Mouse (Mus musculus) 3T3-L1 (cell line): Measurements from ENCODE around the gene Srrm3.

ENCODE experiments used
- DNase-seq: peaks from one replicate; pipeline ENCODE4 v3.0.0-alpha.2; 2015; ENCODE audit warnings: low read depth, low spot score

Srrm3 gene

DNA sequence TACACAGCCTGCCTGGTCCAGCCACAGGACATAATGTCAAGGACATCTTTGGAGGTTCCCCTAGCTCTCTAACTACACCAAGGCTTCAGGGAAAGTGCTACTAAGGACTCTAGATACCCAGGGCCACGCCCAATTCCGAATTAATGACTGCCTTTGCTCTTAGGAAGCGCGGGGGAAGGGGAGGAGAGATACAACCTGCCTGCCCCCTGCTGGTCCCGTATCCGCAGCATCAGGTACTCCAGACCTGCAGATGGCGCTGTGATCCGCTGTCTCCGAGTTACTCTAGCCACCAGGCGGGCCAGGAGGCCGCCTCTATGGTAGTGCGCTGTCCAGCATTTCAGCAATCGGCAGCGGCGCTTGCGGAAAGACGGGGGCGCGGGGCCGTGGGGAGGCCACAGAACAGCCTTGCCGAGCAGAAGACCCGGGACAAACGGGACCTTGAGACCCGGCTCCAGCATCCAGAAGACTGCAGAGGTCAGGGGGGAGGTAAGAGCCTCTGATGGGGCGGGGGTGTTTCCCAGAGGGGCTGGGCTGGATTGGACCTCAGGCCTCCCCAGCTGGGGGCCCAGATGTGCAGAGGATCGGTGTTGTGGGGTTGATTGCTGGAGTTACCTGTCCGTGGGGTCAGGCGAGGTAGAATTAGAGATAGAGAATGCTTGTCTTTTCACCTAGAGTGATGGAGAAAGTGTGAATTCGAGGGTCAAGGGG lies at the start of gene Srrm3:
TSS of gene Srrm3 (plus strand) at position 336 of the 708 bp plus-strand sequence.
- peak; percentile 74 for DNase-seq

DNA sequence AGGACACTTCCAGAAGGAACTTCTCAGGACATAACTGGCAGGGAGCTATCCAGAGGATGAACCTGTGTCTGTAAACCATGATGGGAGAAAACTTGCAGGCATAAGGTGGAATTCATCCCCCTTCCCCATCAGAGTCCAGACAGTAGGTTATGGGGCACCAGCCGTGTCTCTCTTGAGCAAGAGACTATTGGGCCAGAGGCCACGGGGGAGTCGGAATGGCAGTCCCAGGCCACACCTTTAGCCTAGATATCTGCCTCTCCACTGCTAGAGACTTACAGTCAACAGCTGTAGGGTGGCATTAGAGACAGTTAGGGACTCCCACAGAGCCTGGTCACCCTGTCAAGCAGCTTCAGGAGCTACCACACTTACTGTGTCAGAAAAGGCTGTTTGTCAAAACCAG lies 44.8 kb upstream of the Srrm3 start:
- DNase-seq = no peak

DNA sequence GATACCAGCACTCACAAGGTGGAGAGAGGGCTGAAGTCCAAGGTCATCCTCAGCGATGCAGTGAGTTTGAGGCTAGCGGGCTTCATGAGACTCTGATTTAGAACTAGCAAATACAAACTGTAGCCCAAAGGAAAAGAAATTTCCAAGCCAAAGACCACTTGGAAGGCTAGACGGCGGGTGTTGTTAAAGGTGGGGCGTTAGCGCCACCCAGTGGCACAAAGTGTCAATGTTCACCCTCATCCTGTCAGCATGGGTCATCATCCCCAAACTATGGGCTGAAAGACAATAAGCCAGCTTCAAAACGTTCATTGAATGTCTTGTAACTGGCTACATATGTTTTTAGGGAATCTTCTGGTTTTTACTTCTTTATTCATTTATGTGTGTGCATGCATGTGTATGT lies 43.2 kb upstream of the Srrm3 start:
- DNase-seq = peak; percentile 87

DNA sequence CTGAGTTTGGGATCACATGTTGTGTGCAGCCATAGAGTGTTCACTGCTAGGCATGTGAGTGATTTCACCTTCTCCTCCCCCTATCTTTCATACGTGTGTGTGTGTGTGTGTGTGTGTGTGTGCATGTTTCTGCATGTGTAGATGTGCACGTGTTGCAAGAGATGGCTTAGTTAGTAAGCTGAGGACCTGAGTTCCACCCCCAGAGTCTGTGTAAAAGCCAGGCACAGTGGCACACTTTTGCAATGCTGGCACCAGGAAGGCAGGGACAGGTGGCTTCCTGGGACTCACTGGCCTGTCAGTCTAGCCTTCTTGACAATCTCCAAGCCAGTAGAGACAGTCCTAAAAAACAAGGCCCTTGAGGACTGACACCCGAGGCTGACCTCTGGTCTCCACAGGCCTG lies 41.7 kb upstream of the Srrm3 start:
- DNase-seq = no peak

DNA sequence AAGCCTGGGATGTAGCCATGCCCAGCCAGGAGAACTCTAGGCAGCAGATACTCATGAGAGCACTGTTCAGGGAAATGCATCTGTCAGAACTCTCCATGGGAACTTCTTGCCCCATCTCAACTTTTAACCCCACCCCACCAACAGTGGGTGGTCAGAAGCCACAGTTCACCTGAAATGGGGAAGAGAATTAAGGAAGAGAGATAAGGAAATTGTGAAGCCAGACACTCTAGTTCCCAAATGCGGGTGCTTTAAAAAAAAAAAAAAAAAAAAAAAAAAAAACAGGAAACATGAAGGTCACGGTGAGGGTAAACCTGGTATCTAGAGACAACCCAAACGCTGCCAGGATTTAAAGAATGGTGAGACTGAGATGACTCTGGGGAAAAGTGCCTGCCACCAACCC lies 34.2 kb upstream of the Srrm3 start:
- DNase-seq = no peak

DNA sequence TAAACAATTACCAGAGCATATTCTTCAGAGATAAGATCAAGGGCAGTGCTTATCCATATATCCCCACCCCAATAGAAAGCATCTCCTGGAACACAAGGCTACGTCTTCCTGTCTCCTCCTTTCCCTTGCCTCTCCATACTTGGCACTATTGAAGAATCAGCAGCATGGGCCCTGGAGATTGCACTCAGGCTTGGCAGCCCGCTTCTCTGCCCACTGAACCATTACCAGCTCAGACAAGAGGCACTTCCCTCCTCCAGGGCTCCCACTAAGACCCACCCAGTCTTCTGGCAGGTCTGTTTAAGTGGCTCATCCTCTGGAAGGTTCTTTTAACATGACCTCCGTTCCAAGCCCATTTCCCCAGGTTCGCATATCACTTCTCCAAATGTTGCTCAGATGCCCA lies 30.1 kb upstream of the Srrm3 start:
- DNase-seq = no peak

DNA sequence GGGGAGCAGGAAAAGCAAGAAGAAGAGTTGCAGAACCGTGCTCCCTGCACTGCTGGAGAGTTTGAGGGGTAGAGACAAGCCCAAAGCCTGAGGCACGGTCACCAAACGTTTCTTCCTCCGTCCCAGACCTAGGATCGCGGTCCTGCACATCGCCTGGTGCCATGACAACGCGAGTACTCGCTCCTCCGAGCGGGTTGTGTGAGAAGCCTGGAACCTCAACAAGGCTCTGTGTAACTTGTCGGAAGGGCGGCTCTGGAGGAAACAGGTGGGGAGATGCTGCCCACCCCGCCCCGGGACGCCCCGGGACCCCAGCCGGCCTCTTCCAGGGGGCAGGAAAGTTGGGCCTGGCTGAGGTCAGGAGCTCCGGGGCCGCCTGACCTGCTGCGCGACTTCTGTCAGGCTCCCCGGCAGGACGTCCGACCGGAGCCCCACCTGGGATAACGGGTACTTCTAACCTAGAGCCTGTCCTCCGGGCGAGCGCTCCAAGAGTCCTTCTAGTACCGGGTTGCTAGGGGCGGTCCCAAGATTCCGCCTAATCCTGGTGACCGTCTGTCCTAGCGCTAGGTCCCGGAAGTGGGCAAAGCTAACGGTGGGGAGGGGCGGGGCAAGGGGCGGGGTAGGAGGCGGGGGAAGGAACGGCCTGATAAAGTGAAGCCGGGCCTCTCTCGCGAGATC lies 28.8 kb upstream of the Srrm3 start, which contains the start of gene Styxl1:
TSS of gene Styxl1 (minus strand) at position 590 of the 675 bp plus-strand sequence.
- DNase-seq = peak; percentile 49

DNA sequence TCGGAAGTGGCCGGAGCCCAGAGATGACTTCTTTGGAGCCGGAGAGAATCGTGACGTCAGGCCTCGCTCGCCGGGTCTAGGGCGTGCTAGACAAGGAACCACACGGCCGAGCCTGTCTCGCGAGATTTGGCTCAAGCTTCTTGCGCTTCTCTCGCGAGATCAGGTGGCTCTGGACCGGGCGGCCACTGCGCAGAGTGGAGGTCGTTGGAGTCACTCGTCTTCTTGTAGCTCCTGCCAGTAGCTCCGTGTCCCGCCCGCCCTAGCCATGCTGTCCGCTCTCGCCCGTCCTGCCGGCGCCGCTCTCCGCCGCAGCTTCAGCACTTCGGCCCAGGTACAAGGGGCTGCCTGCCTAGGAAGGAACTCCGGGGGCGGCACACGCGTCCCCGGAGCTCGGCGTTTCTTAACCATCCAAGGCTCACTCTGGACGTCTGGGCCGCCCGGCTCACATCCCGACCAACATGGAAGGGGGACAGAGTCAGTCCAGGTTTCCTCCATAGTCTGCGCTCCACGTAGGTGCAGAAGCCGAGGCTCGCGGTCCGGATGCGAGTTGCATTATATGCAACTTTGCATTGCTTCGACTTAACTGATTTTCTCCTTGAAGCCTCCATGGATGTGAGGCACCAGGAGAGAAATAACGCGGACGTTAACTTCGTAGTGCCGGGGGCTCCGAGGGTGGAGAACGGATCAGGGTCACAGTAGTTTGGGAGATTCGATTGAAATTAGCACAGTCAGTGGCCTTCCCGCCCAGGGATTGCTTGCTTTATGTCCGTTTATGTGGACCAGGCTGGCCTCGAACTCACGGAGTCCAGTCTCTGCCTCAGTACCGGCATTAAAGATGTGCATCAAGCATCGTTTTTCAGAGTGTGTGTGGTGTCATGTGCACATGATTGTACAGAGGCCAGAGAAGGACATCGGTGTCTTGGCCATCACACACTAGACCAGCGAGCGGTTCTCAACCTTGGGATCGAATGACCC lies 27.9 kb upstream of the Srrm3 start, which contains the start of gene Mdh2:
TSS of gene Mdh2 (plus strand) at position 10 of the 975 bp plus-strand sequence.
- peak; percentile 100 for DNase-seq

DNA sequence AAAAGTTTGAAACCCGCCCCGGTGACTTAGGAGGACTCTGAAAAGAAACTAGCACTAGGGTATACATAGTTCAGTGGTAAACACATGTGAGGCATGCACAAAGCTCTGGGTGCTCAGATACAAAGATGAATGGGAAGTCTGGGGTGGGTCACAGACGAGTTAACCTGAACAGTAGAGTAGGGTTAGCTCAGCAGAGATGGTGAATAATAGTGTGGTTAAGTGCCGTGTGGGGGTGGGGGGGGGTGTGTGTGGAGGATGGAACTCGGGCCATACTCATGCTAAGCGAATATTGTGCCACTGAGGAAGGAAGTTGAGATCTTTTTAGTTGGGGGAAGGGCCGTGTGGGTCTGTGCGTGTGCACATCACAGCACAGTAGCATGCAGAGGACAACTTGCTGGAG lies 26.4 kb upstream of the Srrm3 start:
- DNase-seq = peak; percentile 5

DNA sequence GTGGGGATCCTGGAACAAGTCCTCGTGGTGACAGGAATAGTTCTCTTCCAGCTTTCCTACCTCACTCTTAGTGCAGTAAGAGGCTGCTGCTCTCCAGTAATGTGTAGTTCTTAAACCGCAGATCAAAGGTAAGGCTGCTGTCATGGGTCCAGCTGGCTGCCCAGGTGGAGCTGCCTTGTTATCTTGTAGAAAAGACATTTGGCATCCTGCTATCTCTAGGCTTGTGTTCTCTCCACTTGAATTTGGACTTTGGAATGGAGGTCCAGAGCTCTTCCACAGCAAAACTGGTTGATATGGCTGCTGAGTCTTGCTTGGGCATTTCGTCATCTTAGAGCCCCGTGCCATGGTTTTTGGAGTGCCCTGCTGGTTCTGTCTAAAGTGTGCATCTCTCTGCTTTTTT lies 23.8 kb upstream of the Srrm3 start:
- no peak for DNase-seq

DNA sequence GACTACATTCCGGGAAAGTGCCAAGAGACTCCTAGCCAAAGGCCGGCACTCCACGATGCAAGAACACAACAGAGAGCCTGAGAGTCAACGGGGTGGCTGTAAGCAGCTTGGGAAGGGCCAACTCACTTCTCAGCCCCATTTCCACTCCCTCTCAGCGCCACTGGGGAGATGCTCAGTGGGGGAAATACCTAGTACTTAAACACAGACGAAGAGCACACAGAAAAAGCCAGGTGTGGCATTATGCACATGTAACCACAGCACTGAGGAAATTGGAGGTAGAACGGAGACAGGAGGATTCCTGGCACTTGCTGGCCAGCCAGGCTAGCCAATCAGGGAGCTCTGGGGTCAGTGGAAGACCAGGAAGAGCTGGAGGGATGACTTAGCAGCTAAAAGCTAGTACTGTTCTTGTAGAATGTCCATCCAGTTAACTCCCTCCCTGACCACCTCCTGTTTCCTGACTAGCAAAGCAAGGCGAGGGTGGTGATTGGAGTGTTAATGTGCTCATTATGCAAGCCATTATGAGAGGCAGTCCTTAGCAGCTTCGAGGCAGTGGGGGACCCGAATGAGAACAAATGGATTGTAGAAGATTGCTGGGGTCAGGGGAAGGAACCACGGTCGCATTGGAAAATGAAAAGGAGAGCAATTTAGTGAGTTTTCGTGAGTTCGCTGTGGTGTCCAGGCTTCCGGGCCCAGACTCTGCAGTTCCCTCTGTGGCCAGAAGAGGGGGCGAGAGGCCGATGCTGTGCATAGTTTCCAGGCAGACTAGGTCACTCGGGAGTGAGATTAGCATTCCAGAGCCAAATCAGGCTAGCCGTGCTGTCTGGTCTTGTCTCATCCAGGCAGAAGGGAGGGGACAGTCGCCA lies 12.5 kb upstream of the Srrm3 start:
- DNase-seq = peak; percentile 89

DNA sequence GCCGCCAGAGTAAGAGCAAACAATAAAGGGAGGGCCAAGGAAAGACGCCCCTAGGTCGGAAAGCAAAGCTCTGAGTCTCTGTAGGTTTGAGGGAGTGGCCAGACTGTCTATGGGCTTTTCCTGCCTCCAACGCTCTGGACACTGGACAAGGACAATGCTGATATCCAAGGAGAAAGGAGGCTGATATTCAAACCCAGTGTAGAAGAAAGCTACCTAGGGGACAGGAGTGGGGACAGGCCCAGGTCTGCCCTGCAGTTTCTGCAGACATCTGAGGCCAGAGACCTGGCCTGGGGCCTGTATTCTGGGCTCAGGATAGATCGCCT lies 11.9 kb upstream of the Srrm3 start:
- DNase-seq = no peak

DNA sequence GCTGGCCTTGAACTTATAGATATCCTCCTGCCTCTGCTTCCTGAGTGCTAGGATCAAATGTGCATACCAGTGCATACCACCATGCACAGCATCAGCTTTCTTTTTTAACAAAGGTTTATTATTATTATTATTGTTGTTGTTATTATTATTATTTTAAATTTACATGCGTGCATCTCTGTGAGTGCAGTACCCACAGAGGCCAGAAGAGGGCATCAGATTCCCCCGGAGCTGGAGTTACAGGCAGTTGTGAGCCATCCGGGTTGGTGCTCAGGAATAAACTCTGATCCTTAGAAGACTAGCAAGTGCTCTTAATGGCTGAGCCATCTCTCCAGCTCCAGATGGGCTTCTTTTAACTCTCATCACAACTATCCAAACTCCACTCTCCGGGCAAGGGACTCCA lies 6.9 kb upstream of the Srrm3 start:
- DNase-seq = peak; percentile 33

DNA sequence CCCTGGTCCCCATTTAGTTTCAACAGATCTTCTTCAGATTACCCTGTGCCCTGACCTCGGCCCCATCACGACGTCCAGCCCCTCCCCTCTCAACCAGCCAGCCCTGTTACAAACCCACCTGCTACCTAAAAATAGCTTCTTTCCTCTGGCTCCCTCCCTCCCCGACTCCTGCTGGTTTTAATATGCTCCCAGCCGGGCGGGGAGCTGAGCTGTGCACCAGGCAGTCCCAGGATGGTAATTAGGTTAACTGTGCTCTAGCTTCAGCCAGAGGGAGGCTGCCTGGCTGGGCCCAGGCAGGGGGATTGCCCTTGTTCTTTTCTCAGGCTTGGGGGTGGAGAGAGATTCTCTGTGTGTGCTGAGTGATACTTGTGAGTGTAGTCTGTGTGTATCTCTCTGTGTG lies 5.8 kb upstream of the Srrm3 start:
- DNase-seq = no peak

DNA sequence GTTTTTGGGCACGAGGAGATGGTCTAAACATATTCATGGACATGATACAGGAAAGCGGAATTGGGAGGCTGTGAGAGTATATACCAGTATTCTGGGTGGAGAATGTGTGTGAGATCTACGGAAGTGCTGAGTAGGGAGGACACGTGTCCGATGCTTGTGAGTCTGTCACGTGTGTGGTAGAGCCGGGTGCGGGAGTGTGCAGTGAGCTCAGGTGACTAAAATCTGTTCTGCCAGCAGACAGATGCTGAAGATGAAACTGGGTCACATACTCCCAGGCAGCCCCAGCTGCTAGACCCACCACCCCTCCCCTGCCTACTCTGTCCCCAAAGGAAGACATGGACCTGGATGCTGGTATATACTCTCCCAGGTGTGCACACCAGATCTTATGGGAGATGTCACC lies 4.0 kb upstream of the Srrm3 start:
- DNase-seq = no peak

DNA sequence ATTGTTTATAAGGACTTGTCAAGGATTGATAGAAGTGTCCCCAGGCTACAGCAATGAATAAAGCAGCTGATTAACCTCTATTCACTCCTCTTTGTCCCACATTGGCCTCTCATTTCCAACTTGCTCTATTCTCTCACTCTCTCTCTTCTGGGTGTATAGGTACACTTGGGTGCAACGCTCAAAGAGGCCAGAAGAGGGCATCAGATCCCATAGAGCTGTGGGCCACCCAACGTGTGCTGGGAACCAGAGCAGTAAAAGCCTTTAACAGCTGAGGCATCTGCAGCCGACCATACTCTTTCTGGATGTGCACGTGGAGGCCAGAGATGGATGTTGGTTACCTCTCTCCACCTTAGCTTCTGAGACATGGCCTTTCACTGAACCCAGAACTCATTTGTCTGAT lies 3.6 kb upstream of the Srrm3 start:
- DNase-seq = no peak

DNA sequence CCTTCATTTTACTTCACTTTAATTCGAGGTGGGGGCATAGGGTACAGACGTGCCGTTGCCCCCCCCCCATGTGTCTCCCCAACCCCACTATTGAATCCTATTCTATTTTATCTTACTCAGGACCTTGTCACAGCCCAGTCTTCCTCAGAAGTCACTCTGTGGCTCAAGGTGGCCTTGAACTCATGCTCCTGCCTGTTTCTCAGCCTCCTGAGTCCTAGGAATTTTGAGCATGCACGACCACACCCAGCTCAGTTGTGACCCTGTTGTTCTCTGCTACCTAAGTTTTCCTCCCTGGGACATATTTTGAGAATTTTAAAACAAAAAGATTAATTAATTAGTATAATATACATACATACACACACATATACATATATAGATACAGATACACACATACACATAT lies 3.0 kb upstream of the Srrm3 start:
- no peak for DNase-seq

DNA sequence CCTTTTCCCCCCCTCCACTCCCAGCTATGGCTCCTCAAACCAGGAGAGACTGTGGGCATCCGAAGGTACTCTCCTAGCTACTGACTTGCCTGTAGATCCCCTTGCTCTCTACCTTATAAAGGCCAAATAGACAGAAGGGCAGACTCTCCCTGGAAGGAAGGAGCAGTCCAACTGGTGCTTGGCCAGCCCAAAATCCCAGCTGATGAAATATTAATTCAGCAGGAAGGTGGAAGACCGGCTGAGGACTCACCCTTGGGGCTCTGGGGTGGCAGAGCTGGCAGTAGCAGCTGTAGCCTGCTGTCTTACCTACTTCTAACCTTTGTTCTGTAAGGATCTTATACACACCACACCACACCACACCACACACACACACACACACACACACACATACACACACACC lies 2.0 kb upstream of the Srrm3 start:
- DNase-seq = no peak

DNA sequence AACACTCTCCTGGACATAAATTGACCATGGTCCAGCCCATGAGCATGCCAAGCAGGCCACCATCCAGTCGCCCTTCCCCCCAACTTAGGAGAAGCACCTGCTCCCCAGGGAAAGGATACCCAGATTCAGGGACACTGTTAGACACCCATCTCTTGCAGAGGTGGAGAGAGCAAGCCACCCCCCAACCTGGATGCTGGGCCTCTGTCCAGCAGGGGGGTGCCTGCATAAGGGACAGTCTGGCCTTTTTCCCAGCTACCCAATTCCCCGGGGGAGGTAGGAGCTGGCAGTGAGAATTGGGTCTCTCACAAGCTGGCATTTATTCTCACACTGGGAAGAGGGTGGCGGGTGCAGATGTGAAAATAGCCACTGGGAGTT lies 560 bp downstream of the Srrm3 start:
- no peak for DNase-seq

DNA sequence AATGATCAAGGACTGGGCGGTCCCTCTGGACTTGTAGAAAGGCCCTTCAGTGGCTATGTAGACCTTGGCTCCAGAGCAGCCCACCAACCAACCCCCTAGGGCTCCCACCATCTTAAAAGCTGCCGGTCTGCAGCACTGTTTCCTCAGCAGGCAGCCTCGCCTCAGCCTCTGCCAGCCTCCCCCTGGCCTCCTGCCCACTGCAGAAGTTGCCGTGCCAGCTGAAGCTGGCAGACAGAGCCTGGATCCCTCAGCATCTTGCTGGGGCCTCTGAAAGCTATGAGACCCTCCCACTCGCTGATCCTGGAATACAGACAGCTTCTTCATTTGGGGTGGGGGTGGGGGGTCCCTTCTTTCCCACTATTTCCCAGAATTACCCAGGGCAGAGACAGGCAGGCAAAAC lies 6.3 kb downstream of the Srrm3 start:
- DNase-seq = no peak

DNA sequence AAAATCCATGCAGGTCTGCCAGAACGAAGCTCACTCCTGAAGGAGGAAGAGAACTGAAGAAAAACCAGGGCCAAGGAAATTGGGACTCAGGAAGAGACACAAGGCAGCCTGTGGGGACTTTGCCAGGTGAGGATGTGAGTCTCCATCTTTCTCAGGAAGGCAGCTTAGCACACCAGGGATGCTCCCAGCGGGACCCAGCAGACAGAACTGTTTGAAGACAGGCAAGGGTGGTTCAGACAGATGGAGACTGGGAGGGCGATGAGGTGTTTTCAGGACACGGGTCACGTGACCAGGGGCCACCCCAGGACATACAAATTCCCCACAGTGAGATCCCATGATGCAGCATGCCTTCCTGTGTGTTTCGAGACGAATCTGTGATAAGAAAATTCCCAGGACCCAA lies 11.8 kb downstream of the Srrm3 start:
- DNase-seq = no peak
